Mouse (Mus musculus): ENCODE measurements at regions not wholly inside any gene's neighbourhood (a gene's known extent, or its start where the extent isn't known, plus 50 kb on each side); places are given as distances from the start of the nearest gene placed in this dataset.

DNA sequence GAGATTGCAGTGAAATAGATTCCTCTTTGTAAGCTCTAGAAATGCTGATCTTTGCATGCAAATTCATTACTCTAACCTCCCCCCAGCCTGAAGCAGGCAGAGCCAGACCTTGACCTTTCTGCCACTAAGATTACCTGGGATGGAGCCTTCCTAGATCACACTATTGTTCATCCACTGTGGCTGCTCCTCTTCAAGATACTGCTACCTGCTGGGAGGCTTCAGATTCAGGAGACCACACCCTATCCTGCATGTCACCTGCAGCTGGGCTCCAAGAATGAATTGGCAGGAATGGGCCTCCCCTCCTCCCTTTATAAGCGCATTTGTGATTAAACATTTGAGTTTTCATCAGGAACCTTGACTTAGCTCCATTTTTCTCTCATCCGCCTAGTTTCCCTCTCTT lies 1315.2 kb downstream of the Pcdh18 start:
- no peak for TF ChIP-seq HCFC1 (IDR thresholded peaks at IDR 0.05; ENCODE audit: borderline replicate concordance, insufficient read depth, low read length)
- no peak for TF ChIP-seq MAFK (IDR thresholded peaks at IDR 0.05; ENCODE audit: insufficient read depth, low read depth, low read length)
